Mouse (Mus musculus): ENCODE results near the gene Tmem163. TPM values are rescaled to one million over a fixed set of nuclear protein-coding genes. Genes with fewer than 3 reads are reported as not detected.

The Tmem163 gene
- total and polyA plus RNA-seq, 3 experiments = not detected

GRCm38 (mm10) chr1:127514888-127515287 is 164.5 kb downstream of the Tmem163 start:
- no peaks in the 10 kb centered on the region; a peak in 1 of 4 replicates for H3K27me3 ChIP-seq (ENCODE audit: control insufficient read depth in 1 of 2, insufficient read depth in 2 of 2, low read length in 2 of 2)
- TF ChIP-seq MAZ (IDR thresholded peaks at IDR 0.05; ENCODE audit: low read depth, low read length) (no peak), JUND (IDR thresholded peaks at IDR 0.05; ENCODE audit: low read depth, low read length) (no peak), RAD21 (IDR thresholded peaks at IDR 0.05; ENCODE audit: low read depth, low read length) (no peak), MAX (IDR thresholded peaks at IDR 0.05; ENCODE audit: low read length) (no peak), SIN3A (IDR thresholded peaks at IDR 0.05; ENCODE audit: low read length) (no peak), ZNF384 (IDR thresholded peaks at IDR 0.05; ENCODE audit: low read depth, low read length) (no peak)
- H3K9ac ChIP-seq (ENCODE audit: control insufficient read depth, low read depth, low read length, poor library complexity, severe bottlenecking) = no peak overlapping the region
- no peak overlapping the region for H3K27ac ChIP-seq (ENCODE audit: control insufficient read depth, low read depth, low read length)
- no peaks in the 10 kb centered on the region for H3K36me3 ChIP-seq (ENCODE audit: control insufficient read depth in 1 of 2, insufficient read depth in 2 of 2, low read length in 2 of 2)
- no peak overlapping the region for H3K4me3 ChIP-seq (ENCODE audit: control insufficient read depth in 1 of 2, insufficient read depth in 1 of 2, low read depth in 2 of 2, low read length in 2 of 2)
- no peaks in the 10 kb centered on the region for H3K79me2 ChIP-seq (ENCODE audit: control insufficient read depth, insufficient read depth, low read length, poor library complexity)
- H3K9me3 ChIP-seq (replicated peaks; ENCODE audit: insufficient read depth, low read length) = no peaks in the 10 kb centered on the region
- H3K4me1 ChIP-seq (ENCODE audit: control insufficient read depth in 1 of 2, insufficient read depth in 2 of 2, low read length in 2 of 2) = no peaks in the 10 kb centered on the region
- no peak for DNase-seq (ENCODE audit: low read depth, low spot score)

- no peaks in the 10 kb centered on the region; a peak in 1 of 4 replicates for H3K27me3 ChIP-seq (ENCODE audit: control insufficient read depth in 1 of 2, insufficient read depth in 2 of 2, low read length in 2 of 2)
- H3K79me2 ChIP-seq (ENCODE audit: control insufficient read depth, insufficient read depth, low read length, poor library complexity) = no peaks in the 10 kb centered on the region
- H3K9ac ChIP-seq (ENCODE audit: control insufficient read depth, low read depth, low read length, poor library complexity, severe bottlenecking) = no peak overlapping the region
- no peaks in the 10 kb centered on the region for H3K36me3 ChIP-seq (ENCODE audit: control insufficient read depth in 1 of 2, insufficient read depth in 2 of 2, low read length in 2 of 2)
- DNase-seq (ENCODE audit: low read depth, low spot score) = no peak
- no peak overlapping the region for H3K4me3 ChIP-seq (ENCODE audit: control insufficient read depth in 1 of 2, insufficient read depth in 1 of 2, low read depth in 2 of 2, low read length in 2 of 2)
- H3K9me3 ChIP-seq (replicated peaks; ENCODE audit: insufficient read depth, low read length) = no peaks in the 10 kb centered on the region
- no peak overlapping the region for H3K27ac ChIP-seq (ENCODE audit: control insufficient read depth, low read depth, low read length)
- TF ChIP-seq TBP (IDR thresholded peaks at IDR 0.05; ENCODE audit: low read depth, low read length) = no peak
- TF ChIP-seq CHD2 (IDR thresholded peaks at IDR 0.05; ENCODE audit: low read length) = no peak
- no peak for TF ChIP-seq UBTF (IDR thresholded peaks at IDR 0.05; ENCODE audit: borderline replicate concordance, insufficient read depth, low read depth, low read length)
- TF ChIP-seq SIN3A (IDR thresholded peaks at IDR 0.05; ENCODE audit: low read length) = no peak
- no peak for TF ChIP-seq POLR2AphosphoS5 (IDR thresholded peaks at IDR 0.05; ENCODE audit: borderline replicate concordance, low read depth, low read length)
- TF ChIP-seq POLR2AphosphoS2 (IDR thresholded peaks at IDR 0.05; ENCODE audit: low read length) = no peak
- no peak for TF ChIP-seq MAX (IDR thresholded peaks at IDR 0.05; ENCODE audit: low read length)
- TF ChIP-seq MYB (IDR thresholded peaks at IDR 0.05; ENCODE audit: low read depth, low read length) = no peak
- no peak for TF ChIP-seq TAL1 (IDR thresholded peaks at IDR 0.05; ENCODE audit: low read length)
- H3K4me1 ChIP-seq (ENCODE audit: control insufficient read depth in 1 of 2, insufficient read depth in 2 of 2, low read length in 2 of 2) = no peaks in the 10 kb centered on the region
These were observed 164.9 kb downstream of the Tmem163 start for GRCm38 (mm10) chr1:127514479-127514878.

- Histone ChIP-seq H3K9me3 (replicated peaks; ENCODE audit: insufficient read depth, low read length) (no peaks in the 10 kb centered on the region), H3K9ac (ENCODE audit: control insufficient read depth, low read depth, low read length, poor library complexity, severe bottlenecking) (no peak overlapping the region), H3K36me3 (ENCODE audit: control insufficient read depth in 1 of 2, insufficient read depth in 2 of 2, low read length in 2 of 2) (no peaks in the 10 kb centered on the region), H3K79me2 (ENCODE audit: control insufficient read depth, insufficient read depth, low read length, poor library complexity) (no peaks in the 10 kb centered on the region), H3K4me1 (ENCODE audit: control insufficient read depth in 1 of 2, insufficient read depth in 2 of 2, low read length in 2 of 2) (no peaks in the 10 kb centered on the region), H3K27me3 (ENCODE audit: control insufficient read depth in 1 of 2, insufficient read depth in 2 of 2, low read length in 2 of 2) (no peaks in the 10 kb centered on the region; a peak in 1 of 4 replicates), H3K4me3 (ENCODE audit: control insufficient read depth in 1 of 2, insufficient read depth in 1 of 2, low read depth in 2 of 2, low read length in 2 of 2) (no peak overlapping the region), H3K27ac (ENCODE audit: control insufficient read depth, low read depth, low read length) (no peak overlapping the region)
- TF ChIP-seq RAD21 (IDR thresholded peaks at IDR 0.05; ENCODE audit: low read depth, low read length) = no peak
- no peak for TF ChIP-seq KAT2A (conservative IDR thresholded peaks at IDR 0.05; ENCODE audit: low read depth, low read length)
- no peak for TF ChIP-seq MAZ (IDR thresholded peaks at IDR 0.05; ENCODE audit: low read depth, low read length)
- TF ChIP-seq TBP (IDR thresholded peaks at IDR 0.05; ENCODE audit: low read depth, low read length) = no peak
- TF ChIP-seq BHLHE40 (IDR thresholded peaks at IDR 0.05; ENCODE audit: borderline replicate concordance, low read depth, low read length) = no peak
- no peak for TF ChIP-seq ZC3H11A (IDR thresholded peaks at IDR 0.05; ENCODE audit: low read depth, low read length)
- TF ChIP-seq TAL1 (IDR thresholded peaks at IDR 0.05; ENCODE audit: low read length) = no peak
- no peak for TF ChIP-seq ZKSCAN1 (IDR thresholded peaks at IDR 0.05; ENCODE audit: low read depth, low read length)
- no peak for TF ChIP-seq USF1 (IDR thresholded peaks at IDR 0.05; ENCODE audit: low read depth, low read length)
- no peak for TF ChIP-seq MAX (IDR thresholded peaks at IDR 0.05; ENCODE audit: low read length)
- no peak for TF ChIP-seq GABPA (IDR thresholded peaks at IDR 0.05; ENCODE audit: low read depth, low read length)
- TF ChIP-seq E2F4 (IDR thresholded peaks at IDR 0.05; ENCODE audit: borderline replicate concordance, low read depth, low read length) = no peak
- DNase-seq (ENCODE audit: low read depth, low spot score) = no peak
These were observed 165.7 kb downstream of the Tmem163 start for GRCm38 (mm10) chr1:127513664-127514063.
